Mouse (Mus musculus) neutrophil, adult 5-6 weeks (primary cell): ENCODE results near the gene Porcn. TPM values are rescaled to one million over a fixed set of nuclear protein-coding genes. Genes with fewer than 3 reads are reported as not detected.

ENCODE experiments used
- ATAC-seq: fragments of 151-379, 151-347 bp; 2 replicates; pipeline ENCODE4 v1.8.0; 2017; ENCODE audit warnings: mild to moderate bottlenecking, moderate TSS enrichment; ENCODE audit not compliant: insufficient number of reproducible peaks, poor library complexity, low FRiP score, severe bottlenecking; ENCODE audit errors: extremely low read depth
- total RNA-seq: library from RNA; stranded (forward); fragments of 200-1000 nt; gene quantifications from 2 replicates; pipeline ENCODE4 v1.2.3, GENCODE M21; 2017

Porcn gene
- total RNA-seq, result 0.23 TPM in 1 of 2 replicates, not detected in the other

- no peak for ATAC-seq
These were observed at the start of gene Porcn for GRCm38 (mm10) chrX:8206015-8206693. TSS of gene Porcn (minus strand) at chrX:8206525.

GRCm38 (mm10) chrX:8255807-8256206 is 49.5 kb upstream of the Porcn start:
- ATAC-seq, result no peak

GRCm38 (mm10) chrX:8253711-8254110 is 47.4 kb upstream of the Porcn start:
- no peak for ATAC-seq

- peak; percentile 96 for ATAC-seq
These were observed 46.3 kb upstream of the Porcn start, which contains the start of gene Ftsj1 for GRCm38 (mm10) chrX:8252334-8253285. TSS of gene Ftsj1 (minus strand) at chrX:8252406.

- no peak; the same call in 1 of the 2 replicates for ATAC-seq
These were observed 45.5 kb upstream of the Porcn start for GRCm38 (mm10) chrX:8251789-8252333.

- ATAC-seq, result no peak
These were observed 42.3 kb upstream of the Porcn start for GRCm38 (mm10) chrX:8248542-8249120.

- no peak for ATAC-seq
These were observed 41.4 kb upstream of the Porcn start for GRCm38 (mm10) chrX:8247680-8248079.

GRCm38 (mm10) chrX:8238804-8239395 is 32.6 kb upstream of the Porcn start:
- ATAC-seq, result no peak

GRCm38 (mm10) chrX:8236704-8237103 is 30.4 kb upstream of the Porcn start:
- ATAC-seq, result no peak

GRCm38 (mm10) chrX:8233602-8234001 is 27.3 kb upstream of the Porcn start:
- no peak for ATAC-seq

GRCm38 (mm10) chrX:8230272-8230671 is 23.9 kb upstream of the Porcn start:
- ATAC-seq, result no peak

- no peak for ATAC-seq
These were observed 17.1 kb upstream of the Porcn start for GRCm38 (mm10) chrX:8223473-8223872.

GRCm38 (mm10) chrX:8222678-8223421 is 16.5 kb upstream of the Porcn start:
- ATAC-seq, result no peak

- no peak for ATAC-seq
These were observed 16.0 kb upstream of the Porcn start for GRCm38 (mm10) chrX:8222296-8222677.

- ATAC-seq, result no peak
These were observed 13.3 kb upstream of the Porcn start for GRCm38 (mm10) chrX:8219651-8220050.

- no peak for ATAC-seq
These were observed 11.8 kb upstream of the Porcn start for GRCm38 (mm10) chrX:8218114-8218513.

GRCm38 (mm10) chrX:8217383-8217782 is 11.1 kb upstream of the Porcn start:
- no peak for ATAC-seq

- ATAC-seq, result no peak
These were observed 5.3 kb upstream of the Porcn start for GRCm38 (mm10) chrX:8211490-8212207.
